Mouse (Mus musculus): ENCODE measurements at regions not wholly inside any gene's neighbourhood (a gene's known extent, or its start where the extent isn't known, plus 50 kb on each side); places are given as distances from the start of the nearest gene placed in this dataset.

- no peak for DNase-seq (ENCODE audit: low read depth)
These were observed 50.9 kb upstream of the Atp12a start for GRCm38 (mm10) chr14:56313969-56314368.

GRCm38 (mm10) chr14:56314459-56314858 is 50.4 kb upstream of the Atp12a start:
- DNase-seq (ENCODE audit: low read depth), result peak; percentile 52
